Mouse (Mus musculus) liver, adult 2 months (tissue): ENCODE measurements around the gene Rab30.

Experiments used
- CTCF ChIP-seq: fragments of 200-500 bp; IDR thresholded peaks from 2 replicates; pipeline ENCODE4 v1.5.1; 2011; ENCODE audit warnings: low read depth, low read length, control low read depth
- POLR2A ChIP-seq: fragments of 200-500 bp; IDR thresholded peaks from 2 replicates; pipeline ENCODE4 v1.6.1; 2011; ENCODE audit warnings: low read length, control low read depth; ENCODE audit not compliant: insufficient read depth; ENCODE audit errors: extremely low read depth

DNA sequence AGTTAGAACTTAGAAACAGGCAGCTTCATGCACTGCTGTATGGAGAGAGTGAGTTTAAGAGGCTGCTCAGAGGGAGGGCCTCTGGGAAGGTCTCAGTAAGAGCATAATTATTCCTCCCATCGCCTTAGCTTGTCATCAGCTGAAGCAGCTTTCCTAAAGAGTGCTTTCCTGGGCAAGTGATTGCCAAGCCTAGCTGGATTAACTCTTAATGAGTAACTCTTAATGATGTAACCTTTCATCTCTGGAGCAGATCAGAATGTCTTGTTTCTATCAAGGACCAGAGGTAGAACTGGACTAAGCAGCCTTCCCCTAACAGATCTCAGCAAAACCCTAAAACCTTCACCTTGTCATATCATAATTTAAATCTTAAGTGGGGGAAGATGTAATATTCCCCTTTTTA lies 61.8 kb downstream of the Rab30 start:
- TF ChIP-seq POLR2A (no peak), CTCF (no peak)
